Mouse (Mus musculus) stomach, postnatal 0 days (tissue): ENCODE data around the gene Hmga2.

Experiments used
- CTCF ChIP-seq: IDR thresholded peaks from 2 replicates; pipeline ENCODE4 v1.5.1; 2016; ENCODE audit warnings: antibody characterized with exemption, low read depth, mild to moderate bottlenecking, moderate library complexity
- EP300 ChIP-seq: optimal IDR thresholded peaks from 2 replicates; pipeline ENCODE3; 2016; ENCODE audit warnings: antibody characterized with exemption

- TF ChIP-seq CTCF (peak; percentile 22; the same call in 1 of the 2 replicates), EP300 (no peak)
Observed at GRCm38 (mm10) chr10:120319614-120320013, 156.7 kb downstream of the Hmga2 start.
